12 mouse cellular contexts compared by ENCODE assay signal in the genomic region with DNA sequence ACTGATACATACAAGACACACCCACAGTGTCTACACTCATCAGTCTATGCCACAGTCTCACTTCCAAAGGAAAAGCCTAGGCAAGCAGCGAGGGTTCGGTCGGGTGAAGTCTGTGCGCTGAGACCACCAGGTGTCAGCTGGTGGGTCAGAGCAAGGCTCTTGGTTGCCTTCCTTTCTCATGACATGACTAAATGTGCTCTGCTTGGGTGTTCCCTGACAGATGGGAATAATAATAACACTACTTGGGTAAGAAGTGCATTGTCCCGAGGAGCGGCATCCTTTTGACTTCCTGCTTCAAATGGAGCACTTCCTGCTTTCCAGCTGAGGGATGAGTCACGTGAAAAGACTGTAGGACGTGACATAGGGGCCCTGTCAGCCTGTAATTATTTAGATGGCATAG.
A peak's percentile ranks its signal among the peaks of the same experiment; 100 is the strongest.
DNase-seq lines count a peak whose midpoint lies in the region; ATAC-seq and TF ChIP-seq lines count a peak whose summit lies in the region.
"Had no signal": no experiment of that assay in that cellular context is flagged by ENCODE, and none has a peak within 500 bp of the region (broad histone marks: within the 10 kb centered on the region; RNA-seq: fewer than 3 reads in every experiment).

No protein-coding gene starts in this region.

- H3K36me3 ChIP-seq in kidney, adult 2 months (ENCODE audit: control insufficient read depth, insufficient read depth, low read length): no peaks in the 10 kb centered on the region
- H3K36me3 ChIP-seq in lung, embryonic 16.5 days (ENCODE audit: control insufficient read depth, insufficient read depth, low read length): no peaks in the 10 kb centered on the region
- H3K36me3 ChIP-seq in midbrain, embryonic 13.5 days: no peaks in the 10 kb centered on the region
- H3K36me3 ChIP-seq: limb, embryonic 15.5 days; midbrain, embryonic 12.5 days had no signal

- WGBS in kidney, adult 2 months: 69% methylated on average over 8 of the region's 8 CpGs
- WGBS in lung, embryonic 16.5 days: 48% methylated on average over 8 of the region's 8 CpGs
- 80% methylated on average over 8 of the region's 8 CpGs for WGBS in midbrain, embryonic 13.5 days

- no peaks in the 10 kb centered on the region for H3K4me1 ChIP-seq in kidney, adult 2 months (ENCODE audit: control insufficient read depth, insufficient read depth, low read length)
- H3K4me1 ChIP-seq in lung, embryonic 16.5 days (replicated peaks; ENCODE audit: control insufficient read depth, insufficient read depth, low read length): peaks cover 13% of the 10 kb centered on the region; the same call in 1 of the 2 replicates
- H3K4me1 ChIP-seq in midbrain, embryonic 13.5 days (replicated peaks): no peaks in the 10 kb centered on the region

- peak; percentile 54 for ATAC-seq in lung, embryonic 16.5 days (ENCODE audit: low read depth)
- ATAC-seq in midbrain, embryonic 13.5 days: no peak
- ATAC-seq: Patski had no signal

- no peak for TF ChIP-seq POLR2A in kidney, adult 2 months (IDR thresholded peaks at IDR 0.05; ENCODE audit: low read depth, low read length)

- no peak for TF ChIP-seq CTCF in gastrocnemius, adult 2 months (IDR thresholded peaks at IDR 0.05)
- no peak for TF ChIP-seq CTCF in kidney, adult 2 months (conservative IDR thresholded peaks at IDR 0.05; ENCODE audit: insufficient read depth, insufficient read length, low read depth, low read length)

- no peak for DNase-seq in gastrocnemius, adult 2 months
- no peak for DNase-seq in gastrocnemius, postnatal 36 days
- DNase-seq in 416B (ENCODE audit: low read depth): peak; percentile 20
- peak; percentile 79 for DNase-seq in kidney, adult 2 months
- DNase-seq in thymus, adult 18-20 months: no peak
- DNase-seq in right cerebral cortex, postnatal 4 days: no peak
- DNase-seq: thymus, postnatal 14 days had no signal

- 0 out of 2 replicates have a peak overlapping the region, but pooled peaks have one; percentile 15 for H3K4me3 ChIP-seq in gastrocnemius, adult 2 months
- H3K4me3 ChIP-seq in kidney, adult 2 months (ENCODE audit: insufficient read depth, low read depth, low read length): no peak overlapping the region
- no peak overlapping the region for H3K4me3 ChIP-seq in lung, embryonic 16.5 days (ENCODE audit: low read length)
- no peak overlapping the region for H3K4me3 ChIP-seq in midbrain, embryonic 13.5 days (replicated peaks)
- H3K4me3 ChIP-seq: limb, embryonic 15.5 days; midbrain, embryonic 12.5 days had no signal

- H3K9ac ChIP-seq in lung, embryonic 16.5 days (ENCODE audit: low read length): no peak overlapping the region
- no peak overlapping the region for H3K9ac ChIP-seq in midbrain, embryonic 13.5 days (replicated peaks)
- H3K9ac ChIP-seq: limb, embryonic 15.5 days; midbrain, embryonic 12.5 days had no signal

- H3K27me3 ChIP-seq in kidney, adult 2 months (replicated peaks; ENCODE audit: control insufficient read depth, insufficient read depth, low read length): no peaks in the 10 kb centered on the region
- H3K27me3 ChIP-seq in lung, embryonic 16.5 days (ENCODE audit: control insufficient read depth, insufficient read depth, low read depth, low read length): no peaks in the 10 kb centered on the region
- no peaks in the 10 kb centered on the region for H3K27me3 ChIP-seq in midbrain, embryonic 13.5 days
- H3K27me3 ChIP-seq: limb, embryonic 15.5 days; midbrain, embryonic 12.5 days had no signal

- no peak overlapping the region for H3K4me2 ChIP-seq in lung, embryonic 16.5 days (ENCODE audit: low read depth, low read length)
- H3K4me2 ChIP-seq in midbrain, embryonic 13.5 days (replicated peaks): no peak overlapping the region
- H3K4me2 ChIP-seq: limb, embryonic 15.5 days; midbrain, embryonic 12.5 days had no signal

- intact Hi-C loops in gastrocnemius, adult 2 months (cut with DNase I): no loop called here
- intact Hi-C loops in gastrocnemius, postnatal 36 days (cut with DNase I): no loop called here

- peak overlapping the region; percentile 63; the same call in 1 of the 2 replicates for H3K27ac ChIP-seq in gastrocnemius, adult 2 months
- H3K27ac ChIP-seq in kidney, adult 2 months (ENCODE audit: insufficient read depth, low read depth, low read length): peak overlapping the region; percentile 4; the same call in 1 of the 2 replicates
- H3K27ac ChIP-seq in lung, embryonic 16.5 days (ENCODE audit: low read length): peak overlapping the region; percentile 56
- no peak overlapping the region for H3K27ac ChIP-seq in midbrain, embryonic 13.5 days
- H3K27ac ChIP-seq: limb, embryonic 15.5 days; midbrain, embryonic 12.5 days had no signal

- no peaks in the 10 kb centered on the region for H3K9me3 ChIP-seq in lung, embryonic 16.5 days (ENCODE audit: control insufficient read depth, low read length)
- H3K9me3 ChIP-seq in midbrain, embryonic 13.5 days: no peaks in the 10 kb centered on the region
- H3K9me3 ChIP-seq: limb, embryonic 15.5 days; midbrain, embryonic 12.5 days had no signal

Comparison
In these comparisons a context has a peak if more than half of its experiments do, and no peak if none do; other contexts are left out.
1. DNase-seq: peak in 416B (single experiment) and kidney, adult 2 months (single experiment); none in gastrocnemius, adult 2 months (single experiment), gastrocnemius, postnatal 36 days (0 of 2), thymus, adult 18-20 months (0 of 2) and right cerebral cortex, postnatal 4 days (single experiment).